Mouse (Mus musculus): ENCODE data around the gene Rassf10. TPM values are rescaled to one million over a fixed set of nuclear protein-coding genes. Genes with fewer than 3 reads are reported as not detected.

Rassf10 gene
- total RNA-seq, 4 experiments from 2014 or later, result 1.8 to 14.3 (median 4.2) TPM

GRCm38 (mm10) chr7:112966382-112966781 lies 12.6 kb downstream of the Rassf10 start:
- DNase-seq, result no peak

- DNase-seq, result no peak
Observed at GRCm38 (mm10) chr7:112966786-112967185, 13.0 kb downstream of the Rassf10 start.

GRCm38 (mm10) chr7:112983316-112983715 lies 29.6 kb downstream of the Rassf10 start:
- DNase-seq, result no peak

GRCm38 (mm10) chr7:112984704-112985577 lies 31.2 kb downstream of the Rassf10 start:
- peak; percentile 47 for DNase-seq

GRCm38 (mm10) chr7:112985578-112985949 lies 31.8 kb downstream of the Rassf10 start:
- DNase-seq, result no peak

- no peak for DNase-seq
Observed at GRCm38 (mm10) chr7:112992928-112993327, 39.2 kb downstream of the Rassf10 start.

- no peak for DNase-seq
Observed at GRCm38 (mm10) chr7:113003565-113004255, 49.9 kb downstream of the Rassf10 start.

- no peak for DNase-seq
Observed at GRCm38 (mm10) chr7:113005726-113006125, 52.0 kb downstream of the Rassf10 start.
